Mouse (Mus musculus): ENCODE measurements around the gene Gmfb. TPM values are rescaled to one million over a fixed set of nuclear protein-coding genes. Genes with fewer than 3 reads are reported as not detected.

Gene Gmfb
- polyA plus RNA-seq, 1 experiment: 4.7 TPM

- TF ChIP-seq GATA1 (IDR thresholded peaks at IDR 0.05; ENCODE audit: low read length): no peak
Observed at GRCm38 (mm10) chr14:46781086-46781485, 41.0 kb downstream of the Gmfb start.

GRCm38 (mm10) chr14:46779217-46779616, 42.8 kb downstream of the Gmfb start:
- TF ChIP-seq GATA1 (IDR thresholded peaks at IDR 0.05; ENCODE audit: low read length): no peak

- TF ChIP-seq GATA1 (IDR thresholded peaks at IDR 0.05; ENCODE audit: low read length): no peak
Observed at GRCm38 (mm10) chr14:46778756-46779155, 43.3 kb downstream of the Gmfb start.

GRCm38 (mm10) chr14:46770036-46770435, 52.0 kb downstream of the Gmfb start:
- TF ChIP-seq GATA1 (IDR thresholded peaks at IDR 0.05; ENCODE audit: low read length): no peak

- no peak for TF ChIP-seq GATA1 (IDR thresholded peaks at IDR 0.05; ENCODE audit: low read length)
Observed at GRCm38 (mm10) chr14:46767116-46767515, 54.9 kb downstream of the Gmfb start.

GRCm38 (mm10) chr14:46761186-46761585, 60.9 kb downstream of the Gmfb start:
- TF ChIP-seq GATA1 (IDR thresholded peaks at IDR 0.05; ENCODE audit: low read length): no peak

- TF ChIP-seq GATA1 (IDR thresholded peaks at IDR 0.05; ENCODE audit: low read length): no peak
Observed at GRCm38 (mm10) chr14:46760355-46761029, 61.5 kb downstream of the Gmfb start, which contains the start of gene Cdkn3. Cdkn3 (plus strand) TSS chr14:46760541.

GRCm38 (mm10) chr14:46759970-46760354, 62.1 kb downstream of the Gmfb start:
- TF ChIP-seq GATA1 (IDR thresholded peaks at IDR 0.05; ENCODE audit: low read length): no peak

Other genes starting within 250 kb of the Gmfb start
- 2.9 and 4.0 TPM in 2 replicates for gene Cdkn3, start 61.7 kb downstream of the Gmfb start, polyA plus RNA-seq (2012)
- gene Cnih1, start 33.8 kb downstream of the Gmfb start, polyA plus RNA-seq (2012): 106 and 121 TPM in 2 replicates
- 8.2 and 13.1 TPM in 2 replicates for gene Cgrrf1, start 9.9 kb upstream of the Gmfb start, polyA plus RNA-seq (2012)
- gene Samd4, start 60.6 kb upstream of the Gmfb start, polyA plus RNA-seq (2012): not detected in 2 replicates

Data from G1E-ER4 (cell line).